Mouse (Mus musculus) bone marrow macrophage, adult 2 months (primary cell): ENCODE results near the gene Ctr9.

Experiments
- CTCF ChIP-seq: IDR thresholded peaks from 2 replicates; pipeline ENCODE4 v1.5.1; 2012; ENCODE audit warnings: low read depth, mild to moderate bottlenecking, low read length, moderate library complexity
- POLR2A ChIP-seq: IDR thresholded peaks from 2 replicates; pipeline ENCODE4 v1.6.1; 2012; ENCODE audit warnings: mild to moderate bottlenecking, low read depth, low read length, borderline replicate concordance

DNA sequence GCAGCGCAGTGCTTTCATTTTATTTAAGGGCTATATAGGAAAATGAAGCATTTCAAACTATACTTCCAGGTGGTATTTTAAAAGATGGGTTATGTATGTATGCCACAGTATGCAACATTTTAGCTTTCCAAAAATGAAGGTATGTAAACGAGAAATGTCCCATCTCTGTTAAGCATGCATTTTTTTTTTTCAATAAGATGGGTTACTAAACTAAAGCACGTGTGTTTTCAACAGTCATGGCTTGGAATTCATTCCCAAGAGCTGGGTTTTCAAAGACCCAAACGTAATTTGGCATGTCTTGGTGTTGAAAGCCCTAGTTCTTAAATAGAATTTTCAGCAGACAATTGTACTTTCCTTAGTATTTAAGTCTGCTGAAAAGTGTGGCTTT lies 55.0 kb downstream of the Ctr9 start:
- TF ChIP-seq POLR2A (no peak), CTCF (no peak)
